Mouse (Mus musculus): ENCODE measurements around the gene Khsrp. TPM values are rescaled to one million over a fixed set of nuclear protein-coding genes. Genes with fewer than 3 reads are reported as not detected.

The Khsrp gene
- total and polyA plus RNA-seq, 3 experiments = 89.3 to 157 (median 125) TPM

DNA sequence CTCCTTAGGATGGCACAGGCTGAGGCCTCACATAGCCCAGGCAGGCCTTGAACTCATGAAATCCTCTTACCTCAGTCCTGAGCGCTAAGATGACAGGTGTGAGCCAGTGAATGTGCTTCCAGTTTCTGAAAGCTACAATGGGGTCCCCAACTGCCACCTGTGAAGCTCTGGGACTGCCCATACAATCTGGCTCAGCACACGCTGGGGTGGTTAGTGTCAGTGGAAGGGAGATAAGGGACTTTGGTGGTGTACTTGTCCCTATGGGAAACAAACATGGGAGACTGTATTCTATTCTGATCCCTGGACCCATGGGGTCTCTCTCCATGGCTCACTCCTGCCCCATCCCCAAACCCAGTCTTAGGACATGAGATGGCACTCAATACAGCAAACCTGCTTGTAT lies 11.6 kb downstream of the Khsrp start:
- peak; percentile 51 for DNase-seq (ENCODE audit: low read depth, low spot score)
- no peak overlapping the region for H3K27ac ChIP-seq (ENCODE audit: control insufficient read depth, low read depth, low read length)
- H3K27me3 ChIP-seq (ENCODE audit: control insufficient read depth in 1 of 2, insufficient read depth in 2 of 2, low read length in 2 of 2) = no peaks in the 10 kb centered on the region
- H3K4me3 ChIP-seq (ENCODE audit: control insufficient read depth in 1 of 2, insufficient read depth in 1 of 2, low read depth in 2 of 2, low read length in 2 of 2) = no peak overlapping the region
- TF ChIP-seq USF2 (IDR thresholded peaks at IDR 0.05; ENCODE audit: borderline replicate concordance in 1 of 2, insufficient read depth in 1 of 2, low read depth in 1 of 2, low read length in 2 of 2) (no peak), GATA1 (IDR thresholded peaks at IDR 0.05; ENCODE audit: low read depth, low read length) (peak; percentile 47; the same call in 1 of the 2 replicates), POLR2AphosphoS2 (IDR thresholded peaks at IDR 0.05; ENCODE audit: low read length) (no peak), TCF12 (IDR thresholded peaks at IDR 0.05; ENCODE audit: low read depth, low read length) (peak; percentile 79), E2F4 (IDR thresholded peaks at IDR 0.05; ENCODE audit: borderline replicate concordance, low read depth, low read length) (no peak), MAFK (IDR thresholded peaks at IDR 0.05; ENCODE audit: borderline replicate concordance, low read depth, low read length) (no peak), TAL1 (IDR thresholded peaks at IDR 0.05; ENCODE audit: low read length) (peak; percentile 67), MYB (IDR thresholded peaks at IDR 0.05; ENCODE audit: low read depth, low read length) (0 out of 2 replicates have a peak, but pooled peaks have one; percentile 28), EP300 (IDR thresholded peaks at IDR 0.05; ENCODE audit: low read depth in 1 of 2, low read length in 2 of 2) (peak; percentile 51 to 64; a peak in 3 of 4 replicates), ZMIZ1 (IDR thresholded peaks at IDR 0.05; ENCODE audit: low read depth, low read length) (no peak), POLR2A (IDR thresholded peaks at IDR 0.05; ENCODE audit: control insufficient read depth in 1 of 2, insufficient read depth in 1 of 2, low read depth in 1 of 2, low read length in 2 of 2, poor library complexity in 1 of 2) (no peak)
- H3K9me3 ChIP-seq (replicated peaks; ENCODE audit: insufficient read depth, low read length) = no peaks in the 10 kb centered on the region
- H3K9ac ChIP-seq (ENCODE audit: control insufficient read depth, low read depth, low read length, poor library complexity, severe bottlenecking) = no peak overlapping the region
- H3K36me3 ChIP-seq (ENCODE audit: control insufficient read depth in 1 of 2, insufficient read depth in 2 of 2, low read length in 2 of 2) = peaks cover 2% of the 10 kb centered on the region in 2 experiments; a peak in 3 of 4 replicates
- H3K79me2 ChIP-seq (ENCODE audit: control insufficient read depth, insufficient read depth, low read length, poor library complexity) = no peaks in the 10 kb centered on the region
- H3K4me1 ChIP-seq (ENCODE audit: control insufficient read depth in 1 of 2, insufficient read depth in 2 of 2, low read length in 2 of 2) = peaks cover 0 to 6% of the 10 kb centered on the region in 2 experiments; a peak in 1 of 4 replicates

GRCm38 (mm10) chr17:57012245-57012795 lies 19.0 kb downstream of the Khsrp start:
- Histone ChIP-seq H3K9ac (ENCODE audit: control insufficient read depth, low read depth, low read length, poor library complexity, severe bottlenecking) (peak overlapping the region; percentile 84), H3K4me1 (ENCODE audit: control insufficient read depth in 1 of 2, insufficient read depth in 2 of 2, low read length in 2 of 2) (peaks cover 6 to 17% of the 10 kb centered on the region in 2 experiments; a peak in 3 of 4 replicates), H3K27ac (ENCODE audit: control insufficient read depth, low read depth, low read length) (peak overlapping the region; percentile 75), H3K27me3 (ENCODE audit: control insufficient read depth in 1 of 2, insufficient read depth in 2 of 2, low read length in 2 of 2) (no peaks in the 10 kb centered on the region), H3K36me3 (ENCODE audit: control insufficient read depth in 1 of 2, insufficient read depth in 2 of 2, low read length in 2 of 2) (peaks cover 0 to 10% of the 10 kb centered on the region in 2 experiments; a peak in 3 of 4 replicates), H3K4me3 (ENCODE audit: control insufficient read depth in 1 of 2, insufficient read depth in 1 of 2, low read depth in 2 of 2, low read length in 2 of 2) (peak overlapping the region; percentile 57 to 77), H3K79me2 (ENCODE audit: control insufficient read depth, insufficient read depth, low read length, poor library complexity) (peaks cover 18% of the 10 kb centered on the region), H3K9me3 (replicated peaks; ENCODE audit: insufficient read depth, low read length) (no peaks in the 10 kb centered on the region)
- no peak for DNase-seq (ENCODE audit: low read depth, low spot score)
- TF ChIP-seq MYB (IDR thresholded peaks at IDR 0.05; ENCODE audit: low read depth, low read length) = no peak
- no peak for TF ChIP-seq MAFK (IDR thresholded peaks at IDR 0.05; ENCODE audit: borderline replicate concordance, low read depth, low read length)
